Mouse (Mus musculus) retina, adult 2 months (tissue): ENCODE results near the gene Rnf213.
A peak's percentile ranks its signal among the peaks of the same experiment; 100 is the strongest.

Source experiments
- DNase-seq: peaks from one replicate; pipeline ENCODE4 v3.0.0-alpha.2; 2012; ENCODE audit warnings: low read depth, low spot score

The Rnf213 gene

DNA sequence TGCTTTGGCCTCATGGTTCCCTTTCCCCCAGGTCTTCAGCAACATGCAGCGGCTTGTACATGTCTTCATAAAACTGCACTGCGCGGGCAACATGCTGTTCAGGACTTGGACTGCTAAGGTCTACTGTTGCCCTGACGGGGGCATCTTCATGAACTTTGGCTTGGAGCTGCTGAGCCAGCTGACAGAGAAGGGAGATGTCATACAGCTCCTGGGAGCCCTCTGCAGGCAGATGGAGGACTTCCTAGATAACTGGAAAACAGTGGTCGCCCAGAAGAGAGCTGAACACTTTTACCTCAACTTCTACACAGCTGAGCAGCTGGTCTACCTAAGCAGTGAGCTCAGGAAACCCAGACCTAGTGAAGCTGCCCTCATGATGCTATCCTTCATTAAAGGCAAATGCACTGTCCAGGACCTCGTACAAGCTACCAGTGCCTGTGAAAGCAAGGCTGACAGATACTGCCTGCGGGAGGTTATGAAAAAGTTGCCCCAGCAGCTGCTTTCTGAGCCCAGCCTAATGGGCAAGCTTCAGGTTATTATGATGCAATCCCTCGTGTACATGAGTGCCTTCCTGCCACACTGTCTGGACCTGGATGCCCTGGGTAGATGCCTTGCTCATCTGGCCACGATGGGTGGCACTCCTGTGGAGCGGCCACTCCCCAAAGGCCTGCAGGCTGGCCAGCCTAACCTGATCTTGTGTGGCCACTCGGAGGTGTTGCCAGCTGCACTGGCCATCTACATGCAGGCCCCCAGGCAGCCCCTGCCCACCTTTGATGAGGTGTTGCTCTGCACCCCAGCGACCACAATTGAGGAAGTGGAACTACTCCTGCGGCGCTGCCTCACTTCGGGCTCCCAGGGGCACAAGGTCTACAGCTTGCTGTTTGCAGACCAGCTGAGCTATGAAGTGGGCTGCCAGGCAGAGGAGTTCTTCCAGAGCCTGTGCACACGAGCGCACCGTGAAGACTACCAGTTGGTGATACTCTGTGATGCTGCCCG, 43.3 kb downstream of the Rnf213 start:
- no peak for DNase-seq

DNA sequence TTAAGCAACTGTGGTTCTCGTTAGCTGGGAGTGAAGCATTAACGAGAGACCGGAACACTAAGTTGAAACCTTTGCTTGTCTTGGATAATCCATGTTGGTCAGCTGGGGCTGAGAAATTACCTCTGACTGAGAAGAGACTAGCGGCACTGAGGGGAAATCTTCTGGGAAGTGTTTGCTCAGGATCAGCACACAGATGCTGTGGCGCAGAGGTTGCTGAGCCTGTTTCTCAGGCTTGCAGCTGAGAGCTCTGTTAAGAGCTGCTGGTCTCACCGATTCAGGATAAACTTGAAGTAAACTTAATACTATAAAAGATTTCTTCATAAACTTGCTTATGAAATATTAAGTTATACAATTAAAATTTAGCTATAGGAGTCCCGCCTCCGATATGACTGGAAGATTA, 45.9 kb downstream of the Rnf213 start:
- no peak for DNase-seq

- no peak for DNase-seq
These were observed 49.3 kb downstream of the Rnf213 start for GRCm38 (mm10) chr11:119442199-119442598.

DNA sequence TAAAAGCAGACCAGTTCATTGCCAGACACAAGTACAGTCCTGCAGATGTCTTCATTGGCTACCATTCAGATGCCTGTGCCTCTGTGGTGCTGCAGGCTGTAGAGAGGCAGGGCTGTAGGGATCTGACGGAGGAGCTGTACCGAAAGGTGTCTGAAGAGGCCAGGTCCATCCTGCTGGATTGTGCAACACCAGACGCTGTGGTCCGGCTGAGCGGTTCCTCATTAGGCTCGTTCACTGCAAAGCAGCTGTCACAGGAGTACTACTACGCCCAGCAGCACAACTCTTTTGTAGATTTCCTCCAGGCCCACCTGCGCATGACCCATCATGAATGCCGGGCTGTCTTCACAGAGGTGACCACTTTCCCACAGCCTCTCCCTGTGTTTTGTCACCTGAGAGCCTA, 50.5 kb downstream of the Rnf213 start:
- no peak for DNase-seq

GRCm38 (mm10) chr11:119456097-119456496, 63.2 kb downstream of the Rnf213 start:
- DNase-seq = no peak

GRCm38 (mm10) chr11:119477876-119478275, 85.0 kb downstream of the Rnf213 start:
- no peak for DNase-seq

DNA sequence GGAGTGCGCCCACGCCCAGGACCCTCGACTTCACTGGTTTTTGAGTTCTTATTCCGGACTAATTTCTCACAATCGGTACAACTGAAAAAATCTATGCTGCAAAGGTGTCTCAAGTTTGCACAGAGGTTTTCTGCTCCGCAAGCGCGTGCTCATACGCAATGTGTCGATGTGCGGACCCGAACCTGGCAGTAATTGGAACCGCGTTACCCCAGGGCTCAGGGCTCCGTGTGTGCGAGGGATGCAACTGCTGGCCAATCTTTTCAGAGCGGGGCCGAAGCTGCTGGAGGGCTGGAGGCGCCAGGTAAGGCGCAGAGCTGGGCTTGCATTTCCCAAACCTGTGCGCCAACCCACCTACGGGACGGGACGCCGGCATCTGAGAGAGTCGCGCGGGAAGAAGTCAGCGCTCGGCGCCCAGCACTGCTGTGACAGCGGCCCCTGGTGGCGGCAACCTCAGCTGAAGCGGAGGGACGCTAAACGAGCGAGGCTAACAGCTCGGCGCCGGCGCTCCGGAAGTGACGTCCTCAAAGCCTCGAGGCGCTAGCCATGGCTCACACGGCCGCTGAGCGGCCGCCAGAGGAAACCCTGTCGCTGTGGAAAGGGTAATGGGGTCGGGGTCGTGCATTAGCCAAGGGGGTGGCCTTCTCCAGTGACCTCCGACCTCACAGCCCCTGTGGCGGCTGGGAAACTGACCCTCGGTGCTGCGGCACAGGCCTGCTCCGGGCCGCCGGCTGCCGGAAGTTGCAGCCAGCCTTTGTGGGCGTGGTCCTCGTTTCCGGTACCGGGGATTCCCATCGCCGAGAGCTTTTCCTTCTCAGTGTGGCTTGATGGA, 98.2 kb downstream of the Rnf213 start, which contains the start of gene Endov:
TSS of gene Endov (plus strand) at position 487 of the 829 bp plus-strand sequence.
- DNase-seq = peak; percentile 94

DNA sequence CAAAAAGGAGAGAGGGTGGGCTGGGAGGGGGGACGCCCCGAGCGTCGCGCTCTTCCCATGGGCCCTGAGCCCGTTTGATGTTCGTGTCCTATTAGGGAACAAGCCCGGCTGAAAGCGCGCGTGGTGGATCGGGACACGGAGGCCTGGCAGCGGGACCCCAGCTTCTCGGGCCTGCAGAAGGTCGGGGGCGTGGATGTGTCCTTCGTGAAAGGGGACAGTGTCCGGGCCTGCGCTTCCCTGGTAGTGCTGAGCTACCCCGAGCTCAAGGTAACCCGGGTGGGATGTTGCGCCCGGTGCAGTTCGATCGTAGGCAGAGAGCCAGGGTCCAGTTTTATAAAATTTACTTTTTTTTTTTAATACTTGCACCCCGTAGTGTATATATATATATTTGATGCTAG, 98.8 kb downstream of the Rnf213 start:
- no peak for DNase-seq

GRCm38 (mm10) chr11:119492830-119493229, 99.9 kb downstream of the Rnf213 start:
- DNase-seq = no peak

DNA sequence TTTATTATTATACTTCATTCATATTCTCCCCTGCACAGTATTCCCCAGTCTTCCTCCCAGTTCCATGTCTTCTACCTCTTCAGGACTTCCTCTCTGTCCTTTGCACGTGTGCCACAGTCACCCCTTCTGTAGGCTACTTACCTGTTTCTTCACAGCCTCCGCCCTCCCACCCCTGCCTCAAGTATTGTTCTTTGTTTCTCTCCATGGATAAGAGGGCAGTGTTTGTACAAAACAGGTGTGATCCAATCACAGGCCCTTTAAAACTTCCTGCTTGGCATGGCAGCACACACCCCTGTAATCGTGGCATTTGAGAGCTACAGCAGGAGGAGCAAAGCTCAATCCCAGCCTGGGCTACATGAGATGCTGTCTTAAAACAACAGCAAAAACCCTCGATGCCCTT, 100.6 kb downstream of the Rnf213 start:
- no peak for DNase-seq

DNA sequence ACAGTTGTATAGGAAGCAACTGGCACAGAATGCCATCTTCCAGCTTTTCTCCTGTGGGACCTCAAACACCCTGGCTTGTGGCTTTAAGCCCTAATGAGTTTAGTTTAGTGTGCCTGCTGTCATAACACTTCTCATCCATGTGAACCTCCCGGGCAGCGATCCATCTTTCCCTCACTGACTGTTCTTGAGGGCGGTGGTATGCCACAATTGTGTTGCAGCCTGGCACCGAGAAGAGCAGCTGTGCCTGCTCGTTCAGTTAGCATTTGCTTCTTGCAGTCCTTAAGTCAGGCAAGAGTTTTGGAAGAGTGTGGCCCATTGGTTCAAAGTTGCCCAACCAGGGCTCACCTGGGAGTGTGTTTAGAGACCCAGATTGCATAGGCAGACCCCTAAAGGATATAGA, 103.2 kb downstream of the Rnf213 start:
- DNase-seq = no peak

- DNase-seq = no peak
These were observed 104.6 kb downstream of the Rnf213 start for GRCm38 (mm10) chr11:119497451-119497850.

- no peak for DNase-seq
These were observed 106.4 kb downstream of the Rnf213 start for GRCm38 (mm10) chr11:119499297-119499696.

DNA sequence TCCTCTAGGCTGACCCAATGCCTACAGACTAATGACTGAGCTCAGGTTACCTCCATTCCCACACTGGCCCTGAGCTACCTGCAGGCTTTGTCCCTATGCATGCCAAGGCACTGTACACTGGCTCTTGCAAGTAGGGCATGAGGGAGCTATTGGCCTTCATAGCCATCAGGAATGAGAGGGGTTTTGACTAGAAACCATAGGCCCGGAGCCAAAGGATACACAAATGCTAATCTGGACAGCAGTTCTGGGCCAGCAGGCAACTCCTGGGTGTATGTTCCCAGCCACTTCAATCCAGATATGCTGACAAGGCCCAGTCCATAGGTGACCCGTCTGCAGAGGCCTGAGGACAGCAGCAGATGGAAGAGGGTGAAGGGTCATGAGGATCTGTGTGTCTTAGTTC, 107.1 kb downstream of the Rnf213 start:
- DNase-seq = no peak

DNA sequence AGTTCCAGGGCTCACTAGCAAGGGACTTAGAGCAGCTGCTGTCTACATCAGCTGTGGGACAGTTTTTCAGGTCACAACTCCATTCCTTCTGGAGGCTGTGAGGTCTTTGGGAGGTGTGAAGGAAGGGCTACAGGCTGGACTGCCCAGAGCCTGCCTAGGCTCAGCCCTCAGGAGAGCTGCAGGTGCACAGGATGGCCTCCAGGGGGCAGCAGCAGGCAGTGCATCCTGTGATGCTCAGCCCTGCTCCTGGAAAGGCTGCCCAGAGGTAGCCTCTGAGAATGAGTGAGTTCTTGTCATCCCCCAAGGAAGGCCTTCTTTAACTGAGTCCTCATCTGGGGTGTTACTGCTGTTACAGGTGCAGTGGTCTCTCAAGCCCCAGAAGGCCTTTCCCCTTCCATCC, 110.8 kb downstream of the Rnf213 start:
- DNase-seq = peak; percentile 34

GRCm38 (mm10) chr11:119506386-119506785, 113.5 kb downstream of the Rnf213 start:
- no peak for DNase-seq

DNA sequence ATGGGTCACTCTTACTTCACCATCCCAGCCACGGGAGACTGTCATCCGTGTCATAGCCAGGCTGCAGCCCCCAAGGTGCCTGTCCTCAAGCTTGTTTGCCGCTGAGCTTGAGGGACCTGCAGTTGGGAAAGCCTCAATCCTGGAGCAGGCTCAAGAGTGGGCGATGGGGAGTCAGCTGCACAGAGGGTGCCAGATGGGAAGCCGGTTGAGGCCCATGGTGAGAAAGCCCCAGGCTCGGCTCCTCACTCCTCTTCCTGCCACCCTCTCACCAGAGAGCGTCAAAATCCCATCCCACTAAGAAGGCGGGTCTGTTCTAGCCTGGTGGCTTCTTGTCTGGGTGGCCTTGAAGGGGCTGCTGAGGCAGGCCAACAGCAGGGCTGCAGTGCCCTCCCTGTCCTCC, 114.9 kb downstream of the Rnf213 start:
- no peak for DNase-seq

GRCm38 (mm10) chr11:119509165-119509776, 116.4 kb downstream of the Rnf213 start:
- DNase-seq = no peak

GRCm38 (mm10) chr11:119513038-119513659, 120.2 kb downstream of the Rnf213 start:
- no peak for DNase-seq

GRCm38 (mm10) chr11:119514108-119514860, 121.4 kb downstream of the Rnf213 start:
- no peak for DNase-seq
